Mouse (Mus musculus): ENCODE data around the gene Tmem160.
A peak's percentile ranks its signal among the peaks of the same experiment; 100 is the strongest.

Tmem160 gene

GRCm38 (mm10) chr7:16452587-16453073 lies at the start of gene Tmem160:
Tmem160 (plus strand) TSS chr7:16452779.
- peak; percentile 74 for DNase-seq (ENCODE audit: low spot score)

DNA sequence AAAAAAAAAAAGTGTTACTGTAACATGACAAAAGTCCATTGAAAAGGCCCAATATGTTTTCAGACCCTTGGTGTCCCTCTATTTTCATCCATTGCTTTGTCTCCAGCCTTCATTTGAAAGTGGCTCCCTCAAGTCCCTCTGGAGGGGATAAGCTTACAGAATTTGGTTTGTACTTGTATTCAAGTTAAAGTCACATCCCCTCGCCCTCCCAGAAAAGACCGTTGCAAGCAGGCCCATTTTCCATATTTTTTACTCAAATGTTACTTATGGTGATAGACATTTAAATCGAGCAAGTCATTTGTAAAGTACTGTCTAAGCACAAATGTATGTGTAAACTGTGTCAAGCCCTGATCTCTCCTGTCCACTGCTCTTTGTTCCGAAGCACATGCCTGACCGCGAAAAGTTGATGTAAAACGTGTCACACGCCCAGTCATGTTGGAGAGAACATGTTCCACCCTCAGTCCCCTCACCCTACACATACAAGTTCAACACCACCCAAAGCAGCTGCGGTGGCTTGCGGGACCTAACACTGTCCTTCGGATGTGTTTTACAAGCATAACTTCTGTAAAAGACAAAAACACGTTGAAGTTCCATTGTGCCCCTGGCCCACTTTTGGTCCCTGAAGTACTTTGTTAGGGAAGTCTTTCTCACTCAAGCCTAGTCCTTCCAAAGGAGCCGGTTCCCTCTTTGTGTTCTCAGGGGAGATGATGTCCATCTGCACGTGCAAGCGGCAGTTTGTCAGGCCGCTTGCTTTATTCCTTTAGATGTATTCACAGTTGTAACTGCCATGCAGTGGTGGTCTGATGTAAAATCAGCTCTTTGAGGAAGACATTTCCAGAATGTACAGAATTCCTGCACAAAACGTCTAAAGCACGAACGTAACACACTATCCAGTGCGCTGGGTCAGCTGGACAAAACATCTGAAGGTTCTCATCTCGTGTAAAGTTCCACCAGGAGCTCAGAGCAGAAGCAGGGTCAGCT lies 49.3 kb upstream of the Tmem160 start:
- no peak for DNase-seq (ENCODE audit: low spot score)

- DNase-seq (ENCODE audit: low spot score): no peak
Observed at GRCm38 (mm10) chr7:16404315-16405072, 48.1 kb upstream of the Tmem160 start.

- DNase-seq (ENCODE audit: low spot score): no peak
Observed at GRCm38 (mm10) chr7:16405073-16405455, 47.5 kb upstream of the Tmem160 start.

- peak; percentile 54 for DNase-seq (ENCODE audit: low spot score)
Observed at GRCm38 (mm10) chr7:16405516-16406351, 46.8 kb upstream of the Tmem160 start.

DNA sequence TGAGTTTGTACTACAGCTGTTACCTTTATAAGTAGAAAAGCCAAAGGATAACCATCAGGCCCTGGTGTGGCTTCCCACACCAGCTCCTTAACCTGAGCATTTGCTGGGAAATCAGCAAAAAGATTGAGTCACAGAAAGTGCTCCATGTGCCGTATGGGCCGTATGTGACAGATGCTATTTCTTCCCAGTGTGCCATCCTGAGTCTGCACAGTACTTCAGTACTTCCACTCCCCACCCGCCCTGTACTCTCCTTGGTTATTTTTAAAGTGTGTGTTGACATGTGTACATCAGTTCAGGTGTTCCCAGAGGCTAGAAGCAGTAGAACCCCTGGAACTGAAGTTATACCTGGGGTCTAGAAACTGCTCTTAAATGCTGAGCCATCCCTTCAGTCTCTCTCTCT lies 45.6 kb upstream of the Tmem160 start:
- no peak for DNase-seq (ENCODE audit: low spot score)

GRCm38 (mm10) chr7:16411100-16411499 lies 41.5 kb upstream of the Tmem160 start:
- no peak for DNase-seq (ENCODE audit: low spot score)

DNA sequence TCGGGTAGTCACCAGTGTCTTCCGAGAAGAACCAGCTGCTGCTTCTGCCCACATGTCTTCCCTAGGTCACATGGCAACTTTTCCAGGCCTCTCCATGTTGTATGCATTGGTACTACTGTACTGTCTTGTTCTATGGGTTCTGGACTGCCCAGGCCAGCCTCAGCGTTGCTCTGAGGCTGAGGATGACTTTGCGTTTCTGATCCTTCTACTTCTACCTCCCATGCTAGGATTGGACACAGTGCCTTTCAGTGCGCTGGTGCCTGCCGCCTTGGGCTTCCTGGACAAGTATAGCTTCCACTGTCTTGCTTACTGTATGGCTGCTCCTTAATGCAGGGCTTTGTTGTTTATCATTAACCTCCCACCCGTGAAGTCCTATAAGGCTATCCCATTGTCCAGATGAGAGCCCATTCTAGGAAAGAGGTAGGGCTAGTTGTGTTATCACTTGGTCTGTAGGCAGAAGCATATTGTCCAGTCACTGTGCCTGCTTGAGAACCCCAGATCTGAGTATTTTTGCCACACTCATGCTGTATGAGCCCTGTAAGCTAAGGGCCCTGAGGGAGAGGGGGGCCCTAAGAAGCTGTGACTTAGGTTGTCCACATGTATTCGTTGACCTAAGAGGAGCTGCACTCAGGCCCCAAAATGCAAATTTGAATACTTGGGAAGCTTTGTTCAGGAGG lies 40.2 kb upstream of the Tmem160 start:
- no peak for DNase-seq (ENCODE audit: low spot score)

- DNase-seq (ENCODE audit: low spot score): no peak
Observed at GRCm38 (mm10) chr7:16412930-16413329, 39.6 kb upstream of the Tmem160 start.

DNA sequence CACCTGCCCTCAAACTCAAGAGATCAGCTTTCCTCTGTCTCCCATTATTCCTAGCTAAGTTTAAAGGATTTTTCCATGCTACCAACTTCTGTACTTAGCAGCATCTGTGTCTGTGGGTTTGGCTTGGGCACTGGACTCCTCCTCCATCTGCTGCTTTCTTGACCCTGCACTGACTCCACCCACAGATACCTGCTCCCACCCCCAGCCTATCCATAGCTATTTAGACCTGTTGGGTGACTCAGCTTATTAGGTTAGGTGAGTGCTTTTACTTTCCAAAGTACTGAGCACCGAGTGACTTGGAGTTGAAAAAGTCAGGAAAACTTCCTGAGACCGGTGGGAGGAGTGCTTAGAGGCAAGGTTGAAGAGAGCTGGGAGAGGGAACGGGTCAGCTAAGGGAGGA lies 37.2 kb upstream of the Tmem160 start:
- DNase-seq (ENCODE audit: low spot score): no peak

GRCm38 (mm10) chr7:16417141-16417771 lies 35.3 kb upstream of the Tmem160 start:
- no peak for DNase-seq (ENCODE audit: low spot score)

DNA sequence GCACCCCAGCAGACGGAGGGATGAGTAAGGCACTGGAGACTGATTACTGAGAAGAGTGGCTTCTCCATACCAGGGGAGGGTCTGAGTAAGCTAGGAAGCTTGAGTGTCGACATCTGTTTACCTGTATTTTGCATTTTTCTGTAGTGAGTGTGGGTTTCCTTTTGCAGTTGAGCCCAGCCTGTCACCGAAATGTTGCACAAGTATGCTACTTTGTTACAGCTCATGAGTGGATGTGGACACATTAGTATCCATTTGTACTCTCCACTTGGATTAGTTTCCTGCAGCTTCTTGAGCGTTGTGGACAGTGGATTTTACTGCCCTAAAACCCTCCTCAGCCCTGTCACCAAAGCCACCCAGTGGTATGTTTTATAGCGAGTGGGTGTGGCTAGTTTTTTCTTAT lies 33.9 kb upstream of the Tmem160 start:
- no peak for DNase-seq (ENCODE audit: low spot score)

DNA sequence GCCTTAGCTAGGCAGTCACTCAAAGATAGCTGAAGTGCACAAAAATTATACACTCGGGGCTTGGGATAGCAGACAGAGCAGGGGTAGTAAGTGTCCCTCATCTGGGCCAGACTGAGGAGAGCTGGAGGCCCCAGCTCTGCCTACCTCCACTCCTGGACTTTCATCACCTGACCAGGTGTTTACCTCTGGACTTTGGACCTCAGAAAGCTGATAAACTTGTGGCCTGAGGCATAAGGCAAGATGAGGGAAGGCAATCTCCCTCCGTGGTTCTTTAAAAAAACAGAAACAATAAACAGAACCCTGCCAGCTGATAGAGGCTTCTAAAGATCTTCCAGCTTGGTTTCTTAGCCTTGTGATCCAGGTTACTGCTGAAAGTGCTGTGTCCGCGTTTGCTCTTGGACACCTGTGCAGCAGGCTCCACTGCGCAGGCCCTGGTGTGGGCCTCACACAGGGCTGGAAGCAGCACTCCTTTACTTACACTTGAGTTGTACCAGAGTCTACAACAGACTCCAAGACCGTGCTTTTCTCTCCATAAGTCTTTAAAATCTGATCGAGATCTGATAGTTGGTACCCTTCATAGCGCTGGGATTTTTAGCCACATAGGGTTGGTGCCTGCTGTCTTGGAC lies 32.0 kb upstream of the Tmem160 start:
- DNase-seq (ENCODE audit: low spot score): no peak

DNA sequence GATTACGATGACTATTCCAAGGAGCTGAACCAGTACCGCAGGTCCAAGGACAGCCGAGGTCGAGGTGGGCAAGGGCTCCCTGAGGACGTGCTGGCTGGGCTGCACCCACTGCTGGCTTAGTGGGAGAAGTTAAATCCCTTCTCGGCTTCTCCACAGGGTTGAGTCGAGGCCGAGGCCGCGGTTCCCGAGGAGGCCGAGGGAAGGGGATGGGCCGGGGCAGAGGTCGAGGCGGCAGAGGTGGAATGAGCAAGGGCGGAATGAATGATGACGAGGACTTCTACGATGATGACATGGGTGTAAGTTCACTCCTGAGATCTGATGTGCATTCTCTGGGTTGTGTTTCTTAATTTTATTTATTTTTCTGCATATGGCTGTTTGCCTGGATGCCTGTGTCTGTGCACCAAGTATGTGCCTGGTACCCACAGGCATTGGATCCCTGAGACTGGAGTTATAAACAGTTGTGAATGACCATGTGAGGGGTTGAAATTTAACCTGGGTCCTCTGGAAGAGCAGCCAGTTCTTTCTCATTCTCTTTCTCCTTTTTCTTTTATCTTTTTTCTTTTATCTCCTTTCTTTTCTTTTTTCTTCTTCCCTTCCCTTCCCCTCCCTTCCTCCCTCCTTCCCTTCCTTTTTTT lies 30.2 kb upstream of the Tmem160 start:
- DNase-seq (ENCODE audit: low spot score): no peak

GRCm38 (mm10) chr7:16423731-16424130 lies 28.8 kb upstream of the Tmem160 start:
- no peak for DNase-seq (ENCODE audit: low spot score)

DNA sequence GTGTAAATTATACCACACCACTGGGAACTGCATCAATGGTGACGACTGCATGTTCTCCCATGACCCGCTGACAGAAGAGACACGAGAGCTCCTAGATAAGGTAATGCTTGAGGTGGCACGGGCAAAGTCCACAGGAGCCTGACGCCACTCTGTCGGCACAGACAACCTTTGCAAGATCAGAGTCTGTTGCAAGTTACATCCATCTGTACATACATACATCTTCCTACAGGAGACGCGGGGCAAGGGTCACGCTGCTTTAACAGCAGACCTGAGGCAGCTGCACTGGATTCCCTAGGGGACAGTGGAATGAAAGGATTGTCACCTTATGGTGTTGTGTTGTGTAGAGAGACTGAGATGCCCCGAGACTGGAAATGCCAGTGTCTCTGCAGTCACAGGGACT lies 26.9 kb upstream of the Tmem160 start:
- no peak for DNase-seq (ENCODE audit: low spot score)

- DNase-seq (ENCODE audit: low spot score): peak; percentile 81
Observed at GRCm38 (mm10) chr7:16426129-16426729, 26.4 kb upstream of the Tmem160 start.

GRCm38 (mm10) chr7:16433352-16433971 lies 19.1 kb upstream of the Tmem160 start:
- no peak for DNase-seq (ENCODE audit: low spot score)

DNA sequence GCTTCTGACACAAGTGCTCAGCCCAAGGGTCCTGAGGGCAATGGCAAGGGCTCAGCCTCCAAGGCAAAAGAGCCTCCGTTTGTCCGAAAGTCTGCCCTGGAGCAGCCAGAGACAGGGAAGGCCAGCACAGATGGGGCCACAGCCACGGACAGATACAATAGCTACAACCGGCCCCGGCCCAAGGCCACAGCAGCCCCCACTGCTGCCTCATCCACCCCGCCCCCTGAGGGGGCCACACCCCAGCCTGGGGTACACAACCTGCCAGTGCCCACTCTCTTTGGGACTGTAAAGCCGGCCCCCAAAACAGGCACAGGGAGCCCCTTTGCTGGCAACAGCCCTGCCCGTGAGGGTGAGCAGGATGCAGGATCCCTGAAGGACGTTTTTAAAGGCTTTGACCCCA lies 17.5 kb upstream of the Tmem160 start:
- no peak for DNase-seq (ENCODE audit: low spot score)
